Mouse (Mus musculus): ENCODE results near the gene Msh2. TPM values are rescaled to one million over a fixed set of nuclear protein-coding genes. Genes with fewer than 3 reads are reported as not detected.

The Msh2 gene
- polyA plus RNA-seq (2012; rRNA removed): 4.8 and 6.6 TPM in 2 replicates

DNA sequence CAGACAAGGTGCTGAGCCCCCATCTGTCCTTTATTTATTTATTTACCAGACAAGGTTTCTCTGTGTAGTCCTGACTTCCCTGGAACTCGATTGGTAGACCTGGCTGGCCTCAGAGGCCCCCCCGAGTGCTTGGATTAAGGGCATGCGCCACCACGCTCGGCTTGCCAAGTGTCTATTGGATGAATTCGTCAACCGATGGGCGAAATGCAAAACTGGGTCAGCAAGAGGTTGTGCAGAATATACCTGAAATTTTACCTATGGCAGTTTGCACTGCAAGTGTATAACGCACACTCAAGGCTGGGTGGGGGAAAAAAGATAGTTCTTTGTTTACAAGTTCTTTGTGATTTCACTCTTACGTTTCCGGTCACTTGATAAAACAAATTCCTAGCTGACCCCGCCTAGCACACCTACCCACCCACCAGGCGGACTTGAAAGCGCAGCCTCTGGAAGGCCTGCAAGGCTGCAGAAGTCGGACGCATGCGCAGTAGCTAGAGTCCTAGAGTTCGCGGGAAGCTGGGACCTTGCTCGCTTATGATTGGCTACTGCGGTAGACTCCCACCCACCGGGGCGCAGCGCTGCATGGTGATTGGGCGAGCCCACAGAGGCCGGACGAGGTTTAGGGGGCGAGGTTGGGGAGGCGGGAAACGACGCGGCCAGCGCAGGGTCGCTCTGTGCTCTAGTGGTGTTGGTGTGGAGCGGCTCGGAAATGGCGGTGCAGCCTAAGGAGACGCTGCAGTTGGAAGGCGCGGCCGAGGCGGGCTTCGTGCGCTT is at the start of gene Msh2:
Gene Msh2, plus strand, starts transcription at position 441 of the 771 bp plus-strand sequence.

Other genes starting within 250 kb of the Msh2 start
- gene Stpg4, start 244.6 kb upstream of the Msh2 start, polyA plus RNA-seq (2012; rRNA removed): not detected in 2 replicates
- gene Calm2, start 225.4 kb upstream of the Msh2 start, polyA plus RNA-seq (2012; rRNA removed): 28.9 and 30.5 TPM in 2 replicates
- 1,013 and 1,027 TPM in 2 replicates for gene Epcam, start 36.4 kb upstream of the Msh2 start, polyA plus RNA-seq (2012; rRNA removed)
- 0.31 and 0.40 TPM in 2 replicates for gene Kcnk12, start 125.7 kb downstream of the Msh2 start, polyA plus RNA-seq (2012; rRNA removed)
- gene Rpl36-ps4, start 248.6 kb downstream of the Msh2 start, polyA plus RNA-seq (2012; rRNA removed): not detected in 2 replicates

All from colon, adult 2 months (tissue).